Mouse (Mus musculus) NIH3T3 (cell line): ENCODE results near the gene Prss27.
"Not testable (repeated sequence)": the region's sequence is repeated elsewhere in the genome, so short reads cannot be mapped to it uniquely, and the experiment has no call there.

Source experiments
- DNase-seq: peaks from one replicate; pipeline ENCODE4 v3.0.0-alpha.2; 2012; ENCODE audit warnings: low read depth

Prss27 gene

DNA sequence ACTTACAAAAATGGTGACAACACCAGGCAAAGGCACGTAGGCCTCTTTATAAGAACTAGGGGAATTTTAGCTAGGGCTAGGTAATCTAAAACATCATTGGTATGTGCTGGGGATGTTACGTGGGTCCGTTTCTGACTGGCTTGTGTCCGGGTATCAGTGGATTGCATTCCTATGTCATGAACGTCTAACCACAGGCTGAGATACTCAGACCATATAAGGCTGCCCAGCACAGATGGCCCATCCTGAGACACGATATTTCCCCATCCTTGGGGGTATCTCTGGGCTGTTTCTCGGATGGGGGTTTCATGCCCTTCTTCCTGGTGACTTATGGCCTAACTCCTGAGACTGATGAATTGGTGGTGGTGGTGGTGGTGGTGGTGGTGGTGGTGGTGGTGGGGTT is 2.9 kb upstream of the Prss27 start:
- peak; percentile 90 for DNase-seq

DNA sequence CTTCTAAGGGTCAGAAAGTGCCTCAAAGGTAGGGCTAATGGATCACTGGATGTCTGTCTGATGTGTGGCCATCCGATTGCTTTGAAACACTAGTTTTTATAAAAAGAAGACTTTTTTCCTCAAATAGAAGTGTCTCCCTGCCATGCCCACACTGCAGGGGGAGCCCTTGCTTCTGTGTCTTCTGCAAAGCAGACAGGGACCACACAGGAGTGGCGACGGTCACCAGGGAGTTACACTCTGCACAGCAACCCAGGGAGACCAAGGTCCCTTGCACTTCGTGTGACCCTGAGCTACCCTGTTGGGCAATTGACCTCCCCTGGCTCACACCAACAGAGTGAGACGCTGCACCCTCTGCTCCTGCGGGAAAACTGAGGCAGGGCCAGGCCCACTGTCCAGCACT is 990 bp upstream of the Prss27 start:
- DNase-seq, result no peak

DNA sequence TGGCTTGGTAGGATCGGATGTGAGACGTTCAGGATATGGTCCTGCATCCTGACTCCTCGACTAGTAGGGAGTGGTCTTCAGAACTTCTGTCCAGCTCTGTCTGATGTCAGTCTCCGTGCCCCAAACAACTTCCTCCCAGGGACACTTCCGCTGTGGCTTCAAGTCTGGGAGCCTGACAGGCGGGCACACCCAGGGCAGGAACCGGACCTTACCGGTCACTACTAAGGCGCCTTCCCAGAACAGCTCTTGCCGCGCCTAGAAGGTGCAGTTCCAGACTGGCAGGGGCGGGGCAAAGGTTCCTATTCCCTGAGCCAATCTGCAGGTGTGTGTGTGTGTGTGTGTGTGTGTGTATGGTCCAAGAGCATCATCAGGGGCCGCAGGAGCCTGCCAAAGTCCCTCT is 584 bp upstream of the Prss27 start:
- no peak for DNase-seq

DNA sequence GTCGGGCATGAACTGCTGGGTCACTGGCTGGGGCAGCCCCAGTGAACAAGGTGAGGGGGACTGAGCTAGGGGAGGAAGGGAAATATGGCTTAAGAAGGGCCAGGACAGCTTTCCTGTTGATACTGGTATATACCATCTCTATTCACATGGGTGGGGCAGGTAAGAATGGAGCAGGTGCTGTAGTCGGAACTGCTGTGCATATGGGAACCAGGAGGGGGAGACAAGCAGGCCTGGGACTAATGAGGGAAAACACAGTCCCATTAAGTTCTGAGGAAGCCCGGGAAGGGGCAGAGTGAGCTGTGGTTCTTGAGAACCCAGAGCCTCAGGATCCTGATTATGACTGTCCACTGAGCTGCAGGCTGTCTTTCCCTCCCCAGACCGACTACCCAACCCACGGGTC is 6.5 kb downstream of the Prss27 start:
- DNase-seq, result no peak

DNA sequence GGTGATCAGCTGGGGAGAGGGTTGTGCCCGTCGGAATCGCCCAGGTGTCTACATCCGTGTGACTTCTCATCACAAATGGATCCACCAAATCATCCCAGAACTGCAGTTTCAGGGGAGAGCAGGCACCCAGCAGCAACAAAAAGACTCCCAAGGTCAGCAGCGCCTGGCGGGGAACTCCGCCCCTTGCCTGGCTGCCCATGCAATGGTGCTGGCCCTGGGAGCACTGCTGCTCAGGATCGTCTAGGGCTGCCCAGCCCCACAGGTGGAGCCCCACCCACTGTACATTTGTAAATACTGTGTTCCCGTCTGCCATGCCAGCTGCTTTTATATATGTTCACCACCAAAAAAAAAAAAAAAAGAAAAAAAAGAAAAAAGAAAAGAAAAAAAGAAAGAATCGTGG is 7.7 kb downstream of the Prss27 start:
- DNase-seq, result no peak

DNA sequence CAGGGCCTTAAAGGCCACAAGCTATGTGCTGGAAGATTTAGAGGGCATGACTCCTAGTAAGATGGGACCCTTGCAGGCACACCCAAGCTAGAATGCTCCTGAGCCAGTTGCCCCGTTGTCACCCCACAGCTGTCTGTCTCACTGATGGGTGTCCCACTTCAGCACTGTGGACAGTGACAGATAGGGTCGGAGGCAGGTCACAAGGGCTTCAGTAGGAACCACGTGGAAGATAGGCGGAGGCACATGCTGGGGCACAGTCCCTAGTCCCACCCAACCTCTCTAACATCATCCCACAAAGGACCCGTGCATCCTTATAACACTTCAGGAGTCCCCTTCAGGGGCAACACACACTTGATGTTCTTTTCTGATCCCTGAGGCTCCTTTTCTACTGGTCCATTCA is 8.1 kb downstream of the Prss27 start:
- DNase-seq, result no peak

DNA sequence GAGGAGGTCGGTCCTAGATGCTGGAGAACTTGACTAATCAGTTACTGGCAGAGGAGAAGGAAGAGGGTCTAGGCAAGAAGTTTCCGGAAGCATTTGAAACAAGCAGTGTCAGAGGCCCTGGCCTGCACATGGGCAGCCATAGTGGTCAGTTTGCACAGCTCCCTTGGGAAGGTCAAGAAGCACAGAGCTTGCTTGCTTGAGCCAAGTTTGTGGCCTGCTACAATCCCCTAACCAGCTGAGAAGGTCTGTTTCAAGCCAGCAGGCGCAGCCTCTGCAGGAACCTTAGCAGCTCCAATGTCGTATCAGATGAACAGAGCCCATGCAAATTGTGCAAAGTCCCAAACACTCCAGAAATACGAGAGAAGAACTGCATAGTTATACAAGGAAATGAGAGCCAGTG is 10.1 kb downstream of the Prss27 start:
- no peak for DNase-seq

DNA sequence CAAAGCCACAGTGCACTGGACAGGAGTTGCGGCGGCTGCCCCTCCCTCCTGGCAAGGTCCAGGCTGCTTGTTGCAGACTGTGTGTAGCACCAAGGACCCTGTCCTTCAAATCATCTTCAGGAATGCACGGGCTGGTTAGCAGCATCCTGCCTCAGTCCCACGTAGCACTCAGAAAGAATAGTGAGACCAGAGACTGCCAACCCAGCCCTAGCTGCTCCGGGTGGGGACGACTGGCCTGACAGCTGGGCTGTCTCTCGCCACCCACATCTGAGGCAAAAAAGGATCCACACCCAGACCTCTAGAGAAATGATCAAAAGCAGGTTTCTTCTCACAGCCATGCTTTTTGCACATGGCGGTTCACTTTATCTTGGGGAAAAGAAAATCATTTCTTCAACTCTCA is 11.1 kb downstream of the Prss27 start:
- no peak for DNase-seq

DNA sequence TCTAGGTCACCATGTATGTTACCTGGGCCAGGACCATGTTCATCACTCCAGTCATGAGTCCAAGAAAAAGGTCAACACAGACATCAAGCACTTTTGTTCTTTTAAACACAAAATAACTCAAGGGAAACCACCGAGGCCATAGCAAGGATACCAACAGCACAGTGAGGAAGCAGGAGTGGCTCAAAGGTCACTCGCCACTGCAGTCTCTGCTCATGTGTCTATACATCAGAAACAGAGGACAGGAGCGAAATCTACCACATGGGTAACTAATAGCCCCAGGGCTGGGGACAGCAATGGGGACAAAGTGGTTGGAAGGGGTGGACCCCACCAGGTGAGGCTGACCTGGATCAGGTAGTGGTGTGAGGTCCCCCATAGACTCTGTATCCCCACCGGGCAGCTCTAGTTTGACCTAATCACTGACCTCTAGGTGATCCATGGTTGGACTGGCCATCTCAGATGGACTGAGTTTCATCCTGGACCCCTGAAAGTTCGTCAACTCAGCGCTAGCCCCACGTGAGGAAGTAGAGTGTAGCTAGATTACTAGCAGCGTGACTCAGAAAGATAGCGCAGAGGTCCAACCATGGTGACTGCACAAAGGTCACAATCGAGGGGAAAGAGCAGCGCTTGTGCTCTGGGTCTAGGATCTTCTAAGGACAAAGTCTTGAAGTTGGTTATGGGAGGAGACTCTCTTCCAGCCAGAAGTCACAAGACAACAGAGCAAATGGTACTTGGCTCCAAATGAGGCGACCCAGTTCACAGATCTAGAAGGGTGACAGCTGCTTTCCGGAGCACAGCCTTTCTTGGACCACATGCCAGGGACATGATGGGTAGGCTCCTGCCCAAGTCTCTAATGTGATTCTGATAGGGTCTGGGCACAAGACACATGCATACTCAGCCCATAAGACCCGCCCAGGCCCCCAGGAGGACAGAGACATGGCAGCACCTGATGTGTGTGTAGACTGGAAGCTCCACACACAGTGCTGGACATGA is 19.0 kb downstream of the Prss27 start:
- no peak for DNase-seq

DNA sequence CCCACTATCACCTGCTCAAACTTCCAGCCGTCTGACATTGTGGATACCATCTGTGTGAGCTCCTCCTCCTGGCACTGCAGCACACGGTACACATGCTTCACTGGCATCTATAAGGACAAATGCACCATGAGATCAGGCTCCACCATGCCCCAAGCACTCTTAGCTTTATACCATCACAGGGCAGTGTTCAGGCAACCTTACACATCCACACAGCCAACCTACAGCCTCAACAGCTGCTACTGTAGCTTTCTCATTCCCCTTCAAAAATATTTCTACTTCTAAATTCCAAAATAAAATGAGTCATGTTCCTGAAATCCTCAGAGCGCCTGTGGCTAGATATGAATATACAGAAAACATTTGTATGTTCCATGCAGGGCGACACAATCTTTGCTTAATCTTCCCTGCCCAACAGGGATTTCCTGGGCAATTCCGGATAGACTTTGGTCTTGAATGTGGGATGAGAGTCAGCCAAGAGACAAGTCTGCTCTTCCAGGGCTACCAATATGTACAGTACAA is 19.8 kb downstream of the Prss27 start:
- peak; percentile 61 for DNase-seq

DNA sequence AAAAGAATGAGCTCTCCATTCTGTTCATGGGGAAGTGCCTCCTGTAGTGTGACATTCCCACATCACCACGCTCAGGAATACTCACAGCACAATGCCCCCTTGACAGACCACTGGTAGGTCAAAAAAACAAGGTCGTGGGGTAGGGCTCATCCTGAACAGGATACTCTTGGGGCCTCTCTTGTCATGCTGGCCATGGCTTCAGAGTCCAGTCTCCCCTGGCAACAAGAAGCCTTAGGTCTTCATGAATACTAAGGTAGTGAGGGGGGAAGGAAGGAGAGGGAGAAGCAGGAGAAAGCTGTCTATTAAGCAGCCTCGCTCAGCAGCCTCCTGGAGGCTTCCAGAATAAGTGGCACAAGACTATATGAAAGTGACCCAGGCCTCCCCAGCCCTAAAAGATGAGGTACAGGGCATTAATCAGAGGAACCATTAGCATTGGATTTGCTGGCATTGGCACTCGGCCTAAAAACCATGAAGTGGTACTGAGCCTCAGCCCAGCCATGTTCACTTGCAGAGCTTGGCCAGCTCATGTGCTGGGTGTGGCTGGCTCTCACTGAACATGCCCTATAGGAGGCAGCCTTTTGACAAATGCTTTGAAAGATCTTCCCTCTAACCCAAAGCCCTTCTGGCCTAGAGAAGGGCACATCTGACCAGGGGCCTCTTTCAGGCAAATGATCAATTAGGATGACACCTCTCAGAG is 24.7 kb downstream of the Prss27 start:
- DNase-seq, result peak; percentile 41

DNA sequence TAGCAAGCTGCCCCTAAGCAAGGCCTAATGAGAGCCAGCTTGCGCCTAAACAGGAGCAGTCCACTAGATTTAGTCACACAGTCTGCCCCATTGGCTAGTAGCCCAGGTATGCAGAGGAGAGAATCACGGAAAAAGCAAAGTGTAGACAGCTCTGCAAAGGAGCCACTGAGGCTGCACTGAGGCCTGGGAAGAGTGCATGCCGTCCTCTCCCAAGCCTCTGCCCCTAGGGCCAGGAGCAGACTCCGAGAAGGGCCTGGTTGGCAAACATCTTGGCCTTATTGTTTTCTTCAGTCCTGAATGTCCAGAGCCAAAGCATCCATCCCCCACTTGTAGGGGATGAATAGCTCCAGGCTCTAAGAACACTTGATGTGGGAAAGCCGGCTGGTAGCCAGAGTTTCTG is 30.3 kb downstream of the Prss27 start:
- DNase-seq, result peak; percentile 84

DNA sequence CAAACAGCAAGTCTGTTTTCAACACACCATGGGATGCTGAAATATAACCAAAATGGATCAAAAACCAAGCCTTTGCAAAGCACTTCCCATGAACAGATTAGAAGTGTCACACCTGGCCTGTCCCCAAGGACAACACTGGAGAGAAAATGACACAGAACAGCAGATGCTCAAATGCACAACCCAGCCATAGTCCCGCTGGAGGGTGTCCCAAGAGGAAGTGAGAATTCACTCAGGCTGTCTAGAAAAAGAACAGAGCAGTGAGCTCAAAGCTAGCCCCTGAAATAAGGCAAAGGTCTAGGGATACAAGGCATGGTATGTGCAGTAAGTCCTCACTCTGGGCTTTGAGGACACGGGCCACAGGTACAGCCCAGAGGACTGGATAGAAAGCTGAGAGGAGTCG is 31.6 kb downstream of the Prss27 start:
- no peak for DNase-seq

DNA sequence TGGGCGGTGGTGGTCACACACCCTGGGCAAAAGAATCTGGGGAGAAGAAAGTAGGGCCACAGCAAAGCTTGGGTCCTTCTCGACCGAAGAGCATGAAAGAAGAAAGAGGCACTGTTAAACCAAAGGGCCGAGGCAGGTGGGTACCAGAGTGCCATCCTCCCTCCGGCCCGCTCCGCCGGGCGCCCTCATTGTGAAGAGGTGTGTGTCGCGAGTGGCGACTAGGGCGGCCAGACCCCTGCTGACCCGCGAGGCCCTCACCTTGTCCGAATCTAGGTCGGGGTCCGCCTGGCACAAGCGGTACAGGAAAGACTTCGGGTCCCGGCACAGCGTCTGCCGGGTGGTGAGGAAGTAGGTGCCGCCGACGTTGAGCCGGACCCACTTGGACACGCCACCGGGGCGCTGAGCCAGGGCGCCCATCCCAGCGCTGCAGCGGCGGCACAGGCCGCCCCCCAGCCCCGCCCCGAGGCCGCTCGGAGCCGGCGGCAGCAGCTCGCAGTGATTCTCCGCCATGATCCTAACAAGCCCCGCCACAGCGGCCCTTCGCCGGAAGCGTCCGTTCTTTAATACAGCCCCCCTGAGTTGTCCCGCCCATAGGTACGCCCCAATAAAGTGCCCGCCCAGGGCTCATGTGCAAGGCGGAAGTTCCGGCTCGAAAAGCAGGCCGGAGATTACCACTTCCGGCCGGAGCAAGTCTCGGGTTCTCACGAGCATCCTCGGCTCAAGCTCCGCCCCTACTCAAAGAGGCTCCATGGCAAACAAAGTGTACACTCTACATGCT is 35.2 kb downstream of the Prss27 start, which contains the start of gene Kctd5:
Kctd5 (minus strand) TSS at position 567 of the 778 bp plus-strand sequence.
- DNase-seq, result peak; percentile 98

DNA sequence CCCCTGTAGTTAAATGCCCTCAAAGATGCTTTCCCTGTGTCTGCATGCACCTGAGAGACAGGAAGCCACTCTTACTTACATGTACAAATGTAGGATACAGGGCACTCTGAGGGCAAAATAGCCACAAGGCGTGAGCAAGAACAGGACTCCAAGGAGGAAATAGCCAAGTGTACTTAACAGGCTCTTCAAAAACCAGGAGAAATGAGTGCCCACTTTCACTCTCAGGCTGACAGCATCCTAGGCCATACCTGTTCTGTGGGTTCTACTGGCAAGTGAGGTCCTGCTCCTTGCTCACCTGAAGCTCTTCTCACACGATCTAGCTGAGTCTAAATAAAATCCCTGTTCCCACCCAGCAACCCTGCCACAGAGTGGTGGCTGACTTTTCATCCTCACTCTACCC is 39.2 kb downstream of the Prss27 start:
- DNase-seq, result no peak

DNA sequence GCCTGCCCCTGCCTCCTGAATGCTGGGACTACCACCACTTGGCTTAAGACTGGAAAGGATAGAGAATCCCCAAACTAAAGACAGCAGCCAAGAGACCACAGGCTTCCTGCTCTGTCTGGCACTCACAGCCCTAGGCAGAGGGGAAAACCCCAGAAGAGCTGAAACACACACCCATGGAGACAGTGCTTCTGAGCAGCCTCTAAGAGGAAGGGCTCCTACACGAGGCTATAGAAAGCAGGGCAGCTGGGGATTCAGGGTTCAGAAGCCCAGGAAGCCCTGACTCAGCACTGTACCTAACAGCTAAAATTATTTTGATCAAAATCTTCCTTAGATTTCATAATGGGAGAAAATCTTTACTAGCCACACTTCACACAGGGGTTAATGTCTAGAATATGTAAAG is 46.6 kb downstream of the Prss27 start:
- DNase-seq, result no peak

DNA sequence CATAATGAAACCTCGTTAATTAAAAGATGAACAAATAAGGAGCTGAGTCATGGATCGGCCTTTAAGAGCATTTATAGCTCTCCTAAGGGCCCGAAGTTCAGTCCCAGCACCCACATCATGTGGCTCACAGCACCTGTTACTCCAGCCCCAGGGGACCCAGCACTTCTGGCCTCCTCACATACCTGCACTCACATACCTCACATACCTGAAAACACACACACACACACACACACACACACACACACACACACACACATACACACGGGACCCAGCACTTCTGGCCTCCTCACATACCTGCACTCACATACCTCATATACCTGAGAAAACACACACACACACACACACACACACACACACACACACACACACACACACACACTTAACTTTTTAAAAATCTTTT is 48.5 kb downstream of the Prss27 start:
- DNase-seq, result not testable (repeated sequence)

DNA sequence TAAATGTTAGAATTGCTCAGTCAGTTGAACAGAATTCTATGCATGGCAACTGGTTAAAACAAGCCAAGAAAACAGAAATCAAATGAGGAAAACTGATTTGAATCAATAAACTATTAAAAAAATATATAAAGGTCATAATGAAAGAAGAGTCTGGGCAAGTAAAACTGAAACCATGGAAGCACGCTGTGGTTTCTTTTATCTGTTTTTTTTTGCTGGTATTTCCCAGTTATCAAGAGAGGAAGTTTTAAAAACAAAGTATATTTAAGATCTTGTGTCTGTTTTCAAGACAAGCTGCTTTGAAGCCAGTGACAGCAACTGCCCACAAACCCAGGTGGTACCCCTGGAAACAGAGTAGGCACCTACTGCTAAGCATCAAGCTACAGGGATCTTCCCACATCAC is 52.6 kb downstream of the Prss27 start:
- DNase-seq, result no peak
